Mouse (Mus musculus) liver, embryonic 14.5 days (tissue): ENCODE results near the gene Notum. TPM values are rescaled to one million over a fixed set of nuclear protein-coding genes. Genes with fewer than 3 reads are reported as not detected.
A peak's percentile ranks its signal among the peaks of the same experiment; 100 is the strongest.

Experiments
- ATAC-seq: fragments of 200-750 bp; cut with Nextera tagmentation; 2 replicates; pipeline ENCODE4 v1.8.0; 2017; ENCODE audit warnings: moderate number of reproducible peaks, mild to moderate bottlenecking, moderate library complexity; ENCODE audit not compliant: insufficient read depth
- DNase-seq, 3 experiments: peaks; one replicate each; pipeline ENCODE4 v3.0.0-alpha.2; 2012 to 2013; ENCODE audit warnings: low read depth in 3 of 3, low spot score in 3 of 3
- H3K27ac ChIP-seq: fragments of 300-500 bp; sonication (generic); 2 replicates; pipeline ENCODE4 v1.5.1; 2014; ENCODE audit warnings: moderate library complexity, mild to moderate bottlenecking, control low read depth, inconsistent platforms
- H3K27me3 ChIP-seq: fragments of 300-500 bp; sonication (generic); 2 replicates; pipeline ENCODE4 v1.6.1; 2014; ENCODE audit warnings: mild to moderate bottlenecking, low read length, moderate library complexity; ENCODE audit not compliant: control insufficient read depth, insufficient read depth
- H3K36me3 ChIP-seq: fragments of 300-500 bp; sonication (generic); replicated peaks from 2 replicates; pipeline ENCODE4 v1.6.1; 2014; ENCODE audit warnings: low read depth; ENCODE audit not compliant: control insufficient read depth, insufficient read depth
- H3K4me1 ChIP-seq, 2 experiments: fragments of 200-500 bp in 1 of 2; fragments of 300-500 bp in 1 of 2; sonication (generic) in 1 of 2; replicated peaks; 2 replicates each; pipeline ENCODE4 v1.6.1; 2012 to 2014; ENCODE audit warnings: antibody characterized with exemption in 1 of 2, inconsistent platforms in 1 of 2, low read length in 1 of 2; ENCODE audit not compliant: control insufficient read depth in 2 of 2, insufficient read depth in 2 of 2
- H3K4me2 ChIP-seq: fragments of 300-500 bp; sonication (generic); 2 replicates; pipeline ENCODE4 v1.6.1; 2014; ENCODE audit warnings: low read depth, mild to moderate bottlenecking, control low read depth, moderate library complexity
- H3K4me3 ChIP-seq, 2 experiments: fragments of 200-500 bp in 1 of 2; fragments of 300-500 bp in 1 of 2; sonication (generic) in 1 of 2; 2 replicates each; pipeline ENCODE4 v1.5.1; 2012 to 2014; ENCODE audit warnings: low read depth in 2 of 2, low read length in 2 of 2, mild to moderate bottlenecking in 2 of 2, control low read depth in 1 of 2, inconsistent platforms in 1 of 2, moderate library complexity in 1 of 2; ENCODE audit not compliant: insufficient read depth in 1 of 2
- H3K9ac ChIP-seq: fragments of 300-500 bp; sonication (generic); replicated peaks from 2 replicates; pipeline ENCODE4 v1.6.1; 2014; ENCODE audit warnings: mild to moderate bottlenecking, control low read depth, moderate library complexity
- H3K9me3 ChIP-seq: fragments of 300-500 bp; sonication (generic); 2 replicates; pipeline ENCODE4 v1.6.1; 2016; ENCODE audit warnings: low read length, mixed read lengths; ENCODE audit not compliant: control insufficient read depth
- CTCF ChIP-seq: IDR thresholded peaks from 2 replicates; pipeline ENCODE4 v1.5.1; 2016; ENCODE audit warnings: antibody characterized with exemption, low read depth, control low read depth
- EP300 ChIP-seq: IDR thresholded peaks from 2 replicates; pipeline ENCODE4 v1.6.1; 2016; ENCODE audit warnings: antibody characterized with exemption, low read depth
- whole genome bisulfite sequencing: fragments of 180-500 bp; shearing (Covaris S2); extraction: QIAGEN DNeasy Blood & Tissue Kit; methylation state at CpG from one replicate; pipeline ENCODE4 v1.1.7; 2014; ENCODE audit not compliant: insufficient replicate concordance; 5-methylcytosine and 5-hydroxymethylcytosine counted together
- polyA plus RNA-seq, 2 experiments: library from polyadenylated mRNA; depleted of rRNA in 1 of 2; stranded (reverse) in 1 of 2; unstranded in 1 of 2; fragments of >200 nt; fragmentation: Nextera tagmentation in 1 of 2; extraction: Ambion mirVana in 1 of 2; gene quantifications; 2 replicates each; pipeline versions ENCODE4 v1.2.1 to v1.2.3; 2012 to 2014

Gene Notum
- polyA plus RNA-seq, 2 experiments, result 0.18 to 0.30 TPM

DNA sequence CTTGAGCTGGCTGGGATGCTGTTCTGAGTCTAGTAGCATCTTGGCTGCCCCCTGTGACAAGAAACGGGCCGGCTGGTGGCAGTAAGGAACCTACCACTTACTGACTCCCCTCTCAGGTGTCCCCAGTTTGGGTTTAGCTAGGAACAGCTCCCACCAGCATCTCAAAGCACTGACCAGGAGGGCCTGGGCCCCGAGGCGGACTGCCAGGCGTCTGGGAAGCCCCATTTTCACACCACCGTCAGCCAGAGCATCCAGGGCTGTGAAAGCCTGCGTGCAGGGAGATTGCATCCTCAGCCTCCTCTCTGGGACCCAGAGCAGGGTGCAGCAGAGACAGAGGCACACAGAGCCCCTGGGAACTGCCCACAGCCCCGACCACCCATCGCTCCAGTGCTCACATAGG is 19.7 kb downstream of the Notum start:
- H3K27me3 ChIP-seq, result no peaks in the 10 kb centered on the region; the same call in none of the 2 replicates
- ATAC-seq (no peak), DNase-seq (no peak)
- H3K4me2 ChIP-seq, result no peak overlapping the region
- H3K27ac ChIP-seq, result no peak overlapping the region
- WGBS, result 57% methylated on average over 9 of the region's 9 CpGs
- peaks cover 7 to 8% of the 10 kb centered on the region in 2 experiments for H3K4me1 ChIP-seq
- no peak for TF ChIP-seq EP300
- no peak for TF ChIP-seq CTCF
- no peak overlapping the region for H3K9ac ChIP-seq
- no peaks in the 10 kb centered on the region for H3K36me3 ChIP-seq
- no peak overlapping the region for H3K4me3 ChIP-seq
- H3K9me3 ChIP-seq, result no peaks in the 10 kb centered on the region

- Histone ChIP-seq H3K36me3 (no peaks in the 10 kb centered on the region), H3K4me2 (peak overlapping the region; percentile 75), H3K4me1 (peaks cover 24 to 31% of the 10 kb centered on the region in 2 experiments), H3K27me3 (no peaks in the 10 kb centered on the region), H3K9ac (peak overlapping the region; percentile 9), H3K4me3 (no peak overlapping the region; a peak in 1 of 4 replicates), H3K9me3 (no peaks in the 10 kb centered on the region), H3K27ac (no peak overlapping the region)
- TF ChIP-seq EP300, result no peak
- no peak for TF ChIP-seq CTCF
- 77% methylated on average over 5 of the region's 5 CpGs for WGBS
- DNase-seq (no peak), ATAC-seq (no peak)
Measured at GRCm38 (mm10) chr11:120634810-120635209, 26.2 kb downstream of the Notum start.

GRCm38 (mm10) chr11:120633520-120634343 is 27.2 kb downstream of the Notum start, which contains the start of gene Mafg:
Gene Mafg (minus strand): TSS chr11:120633600.
- Histone ChIP-seq H3K4me3 (peak within 1 kb of the TSS; percentile 64 to 89), H3K9me3 (no peaks in the 10 kb centered on the region), H3K36me3 (peaks cover 6% of the 10 kb centered on the region), H3K9ac (peak within 1 kb of the TSS; percentile 99), H3K4me2 (peak within 1 kb of the TSS; percentile 75), H3K27me3 (no peaks in the 10 kb centered on the region), H3K4me1 (peaks cover 33 to 39% of the 10 kb centered on the region in 2 experiments), H3K27ac (peak within 1 kb of the TSS; percentile 99)
- peak; percentile 92 to 93 (median 93) for DNase-seq
- TF ChIP-seq EP300 (no peak), CTCF (no peak)
- ATAC-seq, result peak; percentile 76
- WGBS, result 10% methylated on average over 58 of the region's 58 CpGs

DNA sequence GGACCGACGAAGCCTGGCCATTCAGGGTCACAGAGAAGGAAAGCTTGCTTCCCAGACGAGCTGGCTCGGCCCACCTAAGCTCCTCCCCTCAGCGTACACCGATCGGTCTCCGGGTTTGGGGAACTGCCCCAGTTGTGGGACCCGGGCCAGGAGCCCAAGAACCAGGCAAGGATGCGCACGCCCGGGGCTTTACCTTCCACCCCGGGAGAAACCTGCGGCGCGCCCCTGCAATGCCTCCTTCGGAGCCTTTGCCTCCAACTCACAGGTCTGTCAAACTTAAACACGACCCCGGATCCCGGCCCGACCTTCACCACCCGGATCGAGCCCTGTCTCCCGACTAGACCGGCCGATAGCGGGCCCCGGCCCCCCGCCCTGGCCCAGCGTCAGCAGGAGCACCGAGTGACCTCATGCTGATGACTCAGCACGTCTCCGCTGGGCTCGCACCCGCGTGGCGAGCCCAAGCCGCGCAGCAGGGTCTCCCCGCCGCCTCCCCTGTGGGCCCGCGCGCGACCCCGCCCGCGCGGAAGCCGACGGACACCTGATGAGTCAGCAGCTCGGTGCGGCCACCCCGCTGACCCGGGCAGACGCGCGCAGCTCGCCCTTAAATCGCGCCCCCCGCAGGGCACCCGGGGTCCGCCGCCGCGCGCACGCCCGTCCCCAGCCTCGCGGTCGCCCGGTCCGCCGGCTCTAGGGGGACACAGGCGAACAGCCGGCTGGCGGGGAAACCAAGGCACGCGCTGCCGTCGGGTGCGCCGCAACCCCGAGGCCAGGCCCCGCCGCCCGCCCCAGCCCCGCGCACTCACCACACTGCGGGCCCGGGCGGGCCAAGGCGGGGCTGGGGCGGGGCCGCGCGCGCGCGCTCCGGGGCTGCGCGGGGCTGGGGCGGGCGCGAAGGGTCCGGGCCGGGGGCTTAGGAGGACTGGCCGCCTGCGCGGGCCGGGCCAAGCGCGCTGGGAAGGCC is 28.1 kb downstream of the Notum start:
- Histone ChIP-seq H3K36me3 (peaks cover 9% of the 10 kb centered on the region), H3K4me3 (peak overlapping the region; percentile 64 to 89), H3K4me2 (peak overlapping the region; percentile 75), H3K9ac (peak overlapping the region; percentile 99), H3K27ac (peak overlapping the region; percentile 99), H3K27me3 (no peaks in the 10 kb centered on the region), H3K9me3 (no peaks in the 10 kb centered on the region), H3K4me1 (peaks cover 36 to 41% of the 10 kb centered on the region in 2 experiments)
- no peak for TF ChIP-seq CTCF
- TF ChIP-seq EP300, result no peak
- peak; percentile 79 for ATAC-seq
- DNase-seq, result peak in 2 of 3 experiments; percentile 70 to 73
- WGBS, result under 1% methylated on average over 109 of the region's 116 CpGs
